Mouse (Mus musculus): ENCODE measurements at regions not wholly inside any gene's neighbourhood (a gene's known extent, or its start where the extent isn't known, plus 50 kb on each side); places are given as distances from the start of the nearest gene placed in this dataset.

GRCm38 (mm10) chr13:81013953-81014352, 130.8 kb downstream of the Arrdc3 start:
- TF ChIP-seq POLR2A (IDR thresholded peaks at IDR 0.05; ENCODE audit: extremely low read depth, insufficient read depth, low read length), result no peak
- TF ChIP-seq CTCF (IDR thresholded peaks at IDR 0.05; ENCODE audit: extremely low read depth, insufficient read depth, low read length), result no peak

Measured in cortical plate, adult 2 months (tissue).